Mouse (Mus musculus) hindbrain, embryonic 10.5 days (tissue): ENCODE data around the gene Stxbp1. TPM values are rescaled to one million over a fixed set of nuclear protein-coding genes. Genes with fewer than 3 reads are reported as not detected.

ENCODE experiments used
- DNase-seq: peaks from one replicate; pipeline ENCODE4 v3.0.0-alpha.2; 2017; ENCODE audit warnings: low spot score
- H3K27ac ChIP-seq: fragments of 300-500 bp; sonication (generic); 2 replicates; pipeline ENCODE4 v1.5.1; 2016; ENCODE audit warnings: mild to moderate bottlenecking, moderate library complexity
- H3K27me3 ChIP-seq: fragments of 300-500 bp; sonication (generic); 2 replicates; pipeline ENCODE4 v1.6.1; 2016; ENCODE audit warnings: mild to moderate bottlenecking; ENCODE audit not compliant: poor library complexity, insufficient read depth, severe bottlenecking
- H3K36me3 ChIP-seq: fragments of 300-500 bp; sonication (generic); 2 replicates; pipeline ENCODE4 v1.6.1; 2016; ENCODE audit warnings: mild to moderate bottlenecking, moderate library complexity
- H3K4me1 ChIP-seq: fragments of 300-500 bp; sonication (generic); replicated peaks from 2 replicates; pipeline ENCODE4 v1.6.1; 2016; ENCODE audit warnings: mild to moderate bottlenecking
- H3K4me3 ChIP-seq: fragments of 300-500 bp; sonication (generic); 2 replicates; pipeline ENCODE4 v1.5.1; 2016; ENCODE audit warnings: mild to moderate bottlenecking, moderate library complexity
- H3K9me3 ChIP-seq: fragments of 300-500 bp; sonication (generic); 2 replicates; pipeline ENCODE4 v1.6.1; 2016; ENCODE audit warnings: mild to moderate bottlenecking, moderate library complexity
- WGBS: fragments of 180-500 bp; shearing (Covaris S2); methylation state at CpG from one replicate; pipeline ENCODE4 v1.1.7; 2016; 5-methylcytosine and 5-hydroxymethylcytosine counted together
- polyA plus RNA-seq: library from polyadenylated mRNA; unstranded; fragments of >200 nt; fragmentation: Nextera tagmentation; extraction: Ambion mirVana; gene quantifications from 2 replicates; pipeline ENCODE4 v1.2.1, GENCODE M21; 2016

Stxbp1 gene
- polyA plus RNA-seq, 1 experiment from 2014 or later: 63.3 TPM

- peak overlapping the region; percentile 18; the same call in 1 of the 2 replicates for H3K4me3 ChIP-seq
- peaks cover 95% of the 10 kb centered on the region for H3K4me1 ChIP-seq
- peak; percentile 31 for DNase-seq
- no peaks in the 10 kb centered on the region for H3K9me3 ChIP-seq
- H3K27ac ChIP-seq: peak overlapping the region; percentile 81
- 0 out of 2 replicates have a peak, but pooled peaks cover 3% of the 10 kb centered on the region for H3K27me3 ChIP-seq
- H3K36me3 ChIP-seq: no peaks in the 10 kb centered on the region
- 21% methylated on average over 6 of the region's 6 CpGs for WGBS
Measured at GRCm38 (mm10) chr2:32881054-32881453, 34.0 kb upstream of the Stxbp1 start.

GRCm38 (mm10) chr2:32879593-32879992, 32.5 kb upstream of the Stxbp1 start:
- H3K4me1 ChIP-seq: peaks cover 97% of the 10 kb centered on the region
- H3K9me3 ChIP-seq: no peaks in the 10 kb centered on the region
- DNase-seq: no peak
- H3K27me3 ChIP-seq: 0 out of 2 replicates have a peak, but pooled peaks cover 3% of the 10 kb centered on the region
- H3K4me3 ChIP-seq: no peak overlapping the region
- H3K27ac ChIP-seq: peak overlapping the region; percentile 81
- 89% methylated on average over 5 of the region's 5 CpGs for WGBS
- no peaks in the 10 kb centered on the region for H3K36me3 ChIP-seq

GRCm38 (mm10) chr2:32878396-32878795, 31.4 kb upstream of the Stxbp1 start:
- no peak overlapping the region for H3K27ac ChIP-seq
- H3K9me3 ChIP-seq: no peaks in the 10 kb centered on the region
- peaks cover 96% of the 10 kb centered on the region for H3K4me1 ChIP-seq
- no peak for DNase-seq
- H3K4me3 ChIP-seq: peak overlapping the region; percentile 81
- 74% methylated on average over 3 of the region's 3 CpGs for WGBS
- 0 out of 2 replicates have a peak, but pooled peaks cover 3% of the 10 kb centered on the region for H3K27me3 ChIP-seq
- no peaks in the 10 kb centered on the region for H3K36me3 ChIP-seq

- H3K27me3 ChIP-seq: 0 out of 2 replicates have a peak, but pooled peaks cover 3% of the 10 kb centered on the region
- no peak for DNase-seq
- H3K9me3 ChIP-seq: no peaks in the 10 kb centered on the region
- H3K4me3 ChIP-seq: peak overlapping the region; percentile 81
- 39% methylated on average over 6 of the region's 6 CpGs for WGBS
- peak overlapping the region; percentile 95; the same call in 1 of the 2 replicates for H3K27ac ChIP-seq
- H3K4me1 ChIP-seq: peaks cover 91% of the 10 kb centered on the region
- H3K36me3 ChIP-seq: no peaks in the 10 kb centered on the region
Measured at GRCm38 (mm10) chr2:32877761-32878393, 30.8 kb upstream of the Stxbp1 start.

GRCm38 (mm10) chr2:32877303-32877702, 30.3 kb upstream of the Stxbp1 start:
- H3K4me1 ChIP-seq: peaks cover 85% of the 10 kb centered on the region
- H3K36me3 ChIP-seq: no peaks in the 10 kb centered on the region
- no peak for DNase-seq
- H3K4me3 ChIP-seq: peak overlapping the region; percentile 81
- 0 out of 2 replicates have a peak, but pooled peaks cover 3% of the 10 kb centered on the region for H3K27me3 ChIP-seq
- H3K27ac ChIP-seq: peak overlapping the region; percentile 95
- WGBS: 36% methylated on average over 5 of the region's 5 CpGs
- no peaks in the 10 kb centered on the region for H3K9me3 ChIP-seq

- no peaks in the 10 kb centered on the region for H3K9me3 ChIP-seq
- H3K27ac ChIP-seq: peak overlapping the region; percentile 95
- H3K27me3 ChIP-seq: 0 out of 2 replicates have a peak, but pooled peaks cover 3% of the 10 kb centered on the region
- peak overlapping the region; percentile 81 for H3K4me3 ChIP-seq
- peak; percentile 46 for DNase-seq
- peaks cover 79% of the 10 kb centered on the region for H3K4me1 ChIP-seq
- no peaks in the 10 kb centered on the region for H3K36me3 ChIP-seq
- 2% methylated on average over 20 of the region's 20 CpGs for WGBS
Measured at GRCm38 (mm10) chr2:32876490-32877302, 29.7 kb upstream of the Stxbp1 start.

GRCm38 (mm10) chr2:32875675-32876489, 28.8 kb upstream of the Stxbp1 start, which contains the start of gene Fam129b:
Gene Fam129b, plus strand, starts transcription at chr2:32876114.
- 0 out of 2 replicates have a peak, but pooled peaks cover 3% of the 10 kb centered on the region for H3K27me3 ChIP-seq
- H3K4me3 ChIP-seq: peak within 1 kb of the TSS; percentile 81
- peak within 1 kb of the TSS; percentile 95 for H3K27ac ChIP-seq
- DNase-seq: peak; percentile 95
- no peaks in the 10 kb centered on the region for H3K36me3 ChIP-seq
- under 1% methylated on average over 68 of the region's 68 CpGs for WGBS
- H3K9me3 ChIP-seq: no peaks in the 10 kb centered on the region
- H3K4me1 ChIP-seq: peaks cover 71% of the 10 kb centered on the region

- WGBS: 19% methylated on average over 15 of the region's 15 CpGs
- Histone ChIP-seq H3K27ac (peak overlapping the region; percentile 95), H3K9me3 (no peaks in the 10 kb centered on the region), H3K27me3 (0 out of 2 replicates have a peak, but pooled peaks cover 3% of the 10 kb centered on the region), H3K4me1 (peaks cover 63% of the 10 kb centered on the region), H3K36me3 (no peaks in the 10 kb centered on the region), H3K4me3 (peak overlapping the region; percentile 81)
- no peak for DNase-seq
Measured at GRCm38 (mm10) chr2:32874951-32875674, 28.1 kb upstream of the Stxbp1 start.

GRCm38 (mm10) chr2:32874070-32874469, 27.0 kb upstream of the Stxbp1 start:
- Histone ChIP-seq H3K36me3 (no peaks in the 10 kb centered on the region), H3K4me1 (peaks cover 55% of the 10 kb centered on the region), H3K27ac (peak overlapping the region; percentile 31), H3K27me3 (0 out of 2 replicates have a peak, but pooled peaks cover 3% of the 10 kb centered on the region), H3K9me3 (no peaks in the 10 kb centered on the region), H3K4me3 (peak overlapping the region; percentile 81; the same call in 1 of the 2 replicates)
- no peak for DNase-seq
- WGBS: 70% methylated on average over 3 of the region's 3 CpGs

GRCm38 (mm10) chr2:32870275-32871100, 23.4 kb upstream of the Stxbp1 start:
- no peaks in the 10 kb centered on the region for H3K36me3 ChIP-seq
- DNase-seq: no peak
- H3K27ac ChIP-seq: no peak overlapping the region; the same call in 1 of the 2 replicates
- no peaks in the 10 kb centered on the region for H3K27me3 ChIP-seq
- no peaks in the 10 kb centered on the region for H3K9me3 ChIP-seq
- H3K4me3 ChIP-seq: no peak overlapping the region
- H3K4me1 ChIP-seq: peaks cover 23% of the 10 kb centered on the region
- 55% methylated on average over 8 of the region's 8 CpGs for WGBS

- 61% methylated on average over 6 of the region's 6 CpGs for WGBS
- no peak for DNase-seq
- H3K27me3 ChIP-seq: no peaks in the 10 kb centered on the region
- no peak overlapping the region for H3K27ac ChIP-seq
- H3K36me3 ChIP-seq: no peaks in the 10 kb centered on the region
- no peaks in the 10 kb centered on the region for H3K9me3 ChIP-seq
- H3K4me3 ChIP-seq: no peak overlapping the region
- peaks cover 16% of the 10 kb centered on the region for H3K4me1 ChIP-seq
Measured at GRCm38 (mm10) chr2:32869721-32870274, 22.8 kb upstream of the Stxbp1 start.
